Mouse (Mus musculus) heart, postnatal 0 days (tissue): ENCODE data around the gene Hs2st1. TPM values are rescaled to one million over a fixed set of nuclear protein-coding genes. Genes with fewer than 3 reads are reported as not detected.

Source experiments
- ATAC-seq: fragments of 200-750 bp; cut with Nextera tagmentation; 2 replicates; pipeline ENCODE4 v1.8.0; 2017; ENCODE audit warnings: low read depth, moderate number of reproducible peaks, moderate library complexity; ENCODE audit not compliant: insufficient read depth
- DNase-seq: peaks from one replicate; pipeline ENCODE4 v3.0.0-alpha.2; 2016; ENCODE audit warnings: low spot score
- H3K27ac ChIP-seq: fragments of 300-500 bp; sonication (generic); 2 replicates; pipeline ENCODE4 v1.5.1; 2014; ENCODE audit warnings: low read depth, mild to moderate bottlenecking
- H3K27me3 ChIP-seq: fragments of 300-500 bp; sonication (generic); 2 replicates; pipeline ENCODE4 v1.6.1; 2014; ENCODE audit warnings: low read length, mixed read lengths; ENCODE audit not compliant: control insufficient read depth, insufficient read depth
- H3K36me3 ChIP-seq: fragments of 300-500 bp; sonication (generic); replicated peaks from 2 replicates; pipeline ENCODE4 v1.6.1; 2014; ENCODE audit warnings: low read length, mixed read lengths; ENCODE audit not compliant: control insufficient read depth, insufficient read depth
- H3K4me1 ChIP-seq: fragments of 300-500 bp; sonication (generic); 2 replicates; pipeline ENCODE4 v1.6.1; 2014; ENCODE audit warnings: antibody characterized with exemption; ENCODE audit not compliant: control insufficient read depth, insufficient read depth
- H3K4me2 ChIP-seq: fragments of 300-500 bp; sonication (generic); 2 replicates; pipeline ENCODE4 v1.6.1; 2014; ENCODE audit warnings: low read depth, mild to moderate bottlenecking, low read length, moderate library complexity
- H3K4me3 ChIP-seq: fragments of 300-500 bp; sonication (generic); 2 replicates; pipeline ENCODE4 v1.5.1; 2014; ENCODE audit warnings: low read depth, low read length
- H3K9ac ChIP-seq: fragments of 300-500 bp; sonication (generic); replicated peaks from 2 replicates; pipeline ENCODE4 v1.6.1; 2014; ENCODE audit warnings: low read depth, low read length, mixed read lengths
- H3K9me3 ChIP-seq: fragments of 300-500 bp; sonication (generic); replicated peaks from 2 replicates; pipeline ENCODE4 v1.6.1; 2016; ENCODE audit warnings: low read length; ENCODE audit not compliant: control insufficient read depth
- CTCF ChIP-seq: IDR thresholded peaks from 2 replicates; pipeline ENCODE4 v1.5.1; 2016; ENCODE audit warnings: antibody characterized with exemption, control low read depth, low read depth
- EP300 ChIP-seq: IDR thresholded peaks from 2 replicates; pipeline ENCODE4 v1.6.1; 2016; ENCODE audit warnings: antibody characterized with exemption, low read depth
- WGBS: fragments of 180-500 bp; shearing (Covaris S2); extraction: QIAGEN DNeasy Blood & Tissue Kit; methylation state at CpG from one replicate; pipeline ENCODE4 v1.1.7; 2014; 5-methylcytosine and 5-hydroxymethylcytosine counted together
- polyA plus RNA-seq: library from polyadenylated mRNA; unstranded; fragments of >200 nt; fragmentation: Nextera tagmentation; extraction: Ambion mirVana; gene quantifications from 2 replicates; pipeline ENCODE4 v1.2.1, GENCODE M21; 2015
- total RNA-seq: library from RNA; depleted of rRNA; stranded (reverse); fragments of >200 nt; gene quantifications from 2 replicates; pipeline ENCODE4 v1.2.3, GENCODE M21; 2014; ENCODE audit warnings: low replicate concordance

The Hs2st1 gene
- total and polyA plus RNA-seq, 2 experiments from 2014 or later: 3.5 to 9.0 TPM

DNA sequence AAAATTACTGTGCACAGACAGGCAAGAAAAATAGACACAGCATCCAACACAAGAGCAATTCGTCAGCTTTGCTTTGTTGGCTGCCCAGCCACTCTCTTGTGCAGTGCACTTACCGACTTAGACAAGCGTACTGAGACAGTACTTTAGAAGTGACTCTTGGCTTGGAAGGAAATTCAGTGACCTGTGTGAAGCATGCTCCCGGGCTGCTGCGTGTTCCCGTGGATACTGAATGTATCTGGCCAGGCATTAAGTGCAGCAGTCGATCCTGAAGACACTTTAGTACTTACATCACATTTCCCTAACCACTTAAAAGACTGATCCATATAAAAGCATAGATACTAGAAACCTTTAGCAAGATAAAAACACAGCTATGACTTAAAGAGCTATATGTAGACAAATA lies 68.1 kb downstream of the Hs2st1 start:
- peaks cover 9% of the 10 kb centered on the region; the same call in 1 of the 2 replicates for H3K4me1 ChIP-seq
- no peaks in the 10 kb centered on the region for H3K9me3 ChIP-seq
- H3K36me3 ChIP-seq: no peaks in the 10 kb centered on the region
- WGBS: 55% methylated on average over 7 of the region's 7 CpGs
- no peak for ATAC-seq
- H3K4me3 ChIP-seq: no peak overlapping the region
- H3K27ac ChIP-seq: no peak overlapping the region
- DNase-seq: no peak
- H3K9ac ChIP-seq: no peak overlapping the region
- no peak for TF ChIP-seq EP300
- TF ChIP-seq CTCF: no peak
- H3K27me3 ChIP-seq: no peaks in the 10 kb centered on the region
- H3K4me2 ChIP-seq: no peak overlapping the region

GRCm38 (mm10) chr3:144496762-144497161 lies 73.2 kb downstream of the Hs2st1 start:
- 74% methylated on average over 5 of the region's 5 CpGs for WGBS
- no peak overlapping the region for H3K9ac ChIP-seq
- TF ChIP-seq EP300 (no peak), CTCF (no peak)

GRCm38 (mm10) chr3:144494838-144495237 lies 75.1 kb downstream of the Hs2st1 start:
- no peaks in the 10 kb centered on the region for H3K27me3 ChIP-seq
- H3K27ac ChIP-seq: no peak overlapping the region
- H3K4me3 ChIP-seq: no peak overlapping the region
- no peak overlapping the region for H3K4me2 ChIP-seq
- no peak for TF ChIP-seq EP300
- TF ChIP-seq CTCF: no peak
- DNase-seq (no peak), ATAC-seq (no peak)
- no peaks in the 10 kb centered on the region for H3K9me3 ChIP-seq
- no peaks in the 10 kb centered on the region for H3K4me1 ChIP-seq
- no peak overlapping the region for H3K9ac ChIP-seq
- no peaks in the 10 kb centered on the region for H3K36me3 ChIP-seq
- 68% methylated on average over 5 of the region's 5 CpGs for WGBS

More at GRCm38 (mm10) chr3:144496762-144497161, 73.2 kb downstream of the Hs2st1 start:
- Histone ChIP-seq H3K36me3 (no peaks in the 10 kb centered on the region), H3K4me3 (no peak overlapping the region), H3K4me2 (no peak overlapping the region), H3K27ac (no peak overlapping the region), H3K27me3 (no peaks in the 10 kb centered on the region), H3K9me3 (no peaks in the 10 kb centered on the region), H3K4me1 (no peaks in the 10 kb centered on the region)
- DNase-seq (no peak), ATAC-seq (no peak)

- Histone ChIP-seq H3K4me3 (no peak overlapping the region), H3K27ac (no peak overlapping the region), H3K27me3 (no peaks in the 10 kb centered on the region), H3K9me3 (no peaks in the 10 kb centered on the region), H3K4me2 (no peak overlapping the region), H3K4me1 (0 out of 2 replicates have a peak, but pooled peaks cover 2% of the 10 kb centered on the region), H3K36me3 (no peaks in the 10 kb centered on the region), H3K9ac (no peak overlapping the region)
- DNase-seq (no peak), ATAC-seq (no peak)
- 62% methylated on average over 2 of the region's 2 CpGs for WGBS
- no peak for TF ChIP-seq CTCF
- no peak for TF ChIP-seq EP300
These were observed 81.2 kb downstream of the Hs2st1 start for GRCm38 (mm10) chr3:144488787-144489186.

DNA sequence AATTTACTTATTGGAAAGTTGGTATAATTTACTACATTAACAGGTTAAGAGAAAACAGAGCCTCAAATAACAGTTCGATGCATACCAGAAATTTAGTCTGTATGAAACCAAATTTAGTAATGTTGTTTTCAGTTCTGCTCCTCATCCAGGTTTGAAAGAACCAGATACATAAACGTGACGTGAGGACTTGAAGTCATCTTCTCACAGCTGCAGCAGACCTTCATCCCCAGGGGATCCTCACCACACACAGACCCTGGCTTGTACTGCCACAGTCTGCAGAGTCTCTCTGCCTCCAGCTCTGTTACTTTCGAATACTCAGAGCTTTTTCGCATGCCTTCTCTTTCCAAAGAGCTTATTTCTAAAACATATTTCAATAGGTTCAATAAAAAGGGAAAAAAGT lies 89.4 kb downstream of the Hs2st1 start:
- Histone ChIP-seq H3K27ac (no peak overlapping the region), H3K9ac (no peak overlapping the region), H3K4me3 (no peak overlapping the region), H3K36me3 (no peaks in the 10 kb centered on the region), H3K4me2 (no peak overlapping the region), H3K4me1 (no peaks in the 10 kb centered on the region), H3K27me3 (no peaks in the 10 kb centered on the region), H3K9me3 (no peaks in the 10 kb centered on the region)
- DNase-seq (no peak), ATAC-seq (no peak)
- WGBS: 79% methylated on average over 5 of the region's 5 CpGs
- TF ChIP-seq CTCF (no peak), EP300 (no peak)

DNA sequence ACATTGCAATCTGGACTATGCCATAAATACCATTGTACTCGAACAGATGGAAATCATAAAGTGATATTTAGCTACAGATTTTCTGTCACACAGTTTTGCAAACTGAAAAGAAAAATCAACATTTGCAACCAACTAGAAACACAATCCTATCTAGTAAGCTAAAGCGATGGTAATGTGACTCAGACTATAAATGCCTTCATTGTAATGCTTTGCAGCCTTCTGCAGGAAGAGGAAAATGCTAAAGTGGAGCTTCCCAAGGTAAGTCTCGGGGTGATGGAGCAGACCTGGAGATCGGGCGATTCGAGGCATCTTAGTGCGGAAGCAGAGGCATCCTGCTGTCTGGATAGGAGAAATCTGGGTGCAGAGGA lies 91.6 kb downstream of the Hs2st1 start:
- ATAC-seq: no peak
- Histone ChIP-seq H3K4me3 (no peak overlapping the region), H3K9ac (no peak overlapping the region), H3K9me3 (no peaks in the 10 kb centered on the region), H3K4me2 (no peak overlapping the region), H3K4me1 (no peaks in the 10 kb centered on the region), H3K27ac (no peak overlapping the region), H3K36me3 (no peaks in the 10 kb centered on the region), H3K27me3 (no peaks in the 10 kb centered on the region)
- no peak for TF ChIP-seq CTCF
- WGBS: 83% methylated on average over 7 of the region's 7 CpGs
- no peak for DNase-seq
